Mouse (Mus musculus) C2C12 (cell line): ENCODE data around the gene Spen. TPM values are rescaled to one million over a fixed set of nuclear protein-coding genes. Genes with fewer than 3 reads are reported as not detected.

Source experiments
- H3K27me3 ChIP-seq: one replicate; pipeline ENCODE4 v1.6.1; 2011; ENCODE audit not compliant: control insufficient read depth, insufficient read depth, insufficient read length
- H3K36me3 ChIP-seq: one replicate; pipeline ENCODE4 v1.6.1; 2011; ENCODE audit not compliant: control insufficient read depth, insufficient read depth
- H3K4me3 ChIP-seq: one replicate; pipeline ENCODE4 v1.5.1; 2011; ENCODE audit warnings: mild to moderate bottlenecking, control low read depth; ENCODE audit not compliant: poor library complexity, insufficient read depth, severe bottlenecking
- H3K79me2 ChIP-seq: one replicate; pipeline ENCODE4 v1.6.1; 2011; ENCODE audit not compliant: control insufficient read depth, insufficient read depth
- H3K79me3 ChIP-seq: one replicate; pipeline ENCODE4 v1.6.1; 2011; ENCODE audit warnings: low read depth, control low read depth
- H3ac ChIP-seq: one replicate; pipeline ENCODE3; 2011; ENCODE audit warnings: low read depth; ENCODE audit not compliant: control insufficient read depth, insufficient read length
- CEBPB ChIP-seq: IDR thresholded peaks from one replicate; pipeline ENCODE4 v1.6.1; 2011; ENCODE audit warnings: low read depth, mild to moderate bottlenecking, control low read depth, moderate library complexity
- CTCF ChIP-seq: IDR thresholded peaks from one replicate; pipeline ENCODE4 v1.5.1; 2011; ENCODE audit not compliant: control insufficient read depth, insufficient read depth, insufficient read length
- FOSL1 ChIP-seq: IDR thresholded peaks from one replicate; pipeline ENCODE4 v1.8.0; 2011; ENCODE audit warnings: mild to moderate bottlenecking, low read length; ENCODE audit not compliant: poor library complexity, insufficient read depth, severe bottlenecking
- MAX ChIP-seq: IDR thresholded peaks from one replicate; pipeline ENCODE4 v1.6.1; 2011; ENCODE audit warnings: mild to moderate bottlenecking, control low read depth
- MYOD1 ChIP-seq: IDR thresholded peaks from one replicate; pipeline ENCODE4 v1.6.1; 2011; ENCODE audit warnings: low read depth; ENCODE audit not compliant: control insufficient read depth, insufficient read length
- MYOG ChIP-seq: IDR thresholded peaks from one replicate; pipeline ENCODE4 v1.6.1; 2011; ENCODE audit not compliant: control insufficient read depth, insufficient read length; ENCODE audit errors: extremely low read depth
- USF1 ChIP-seq: IDR thresholded peaks from one replicate; pipeline ENCODE4 v1.6.1; 2011; ENCODE audit warnings: low read depth, mild to moderate bottlenecking, control low read depth, moderate library complexity
- polyA plus RNA-seq: library from polyadenylated mRNA; unstranded; fragments of >200 nt; fragmentation: generic; extraction: Trizol; gene quantifications from one replicate; pipeline ENCODE4 v1.2.1, GENCODE M21; 2012; ENCODE audit warnings: missing spikeins

Spen gene
- polyA plus RNA-seq, 1 experiment: 12.1 TPM

DNA sequence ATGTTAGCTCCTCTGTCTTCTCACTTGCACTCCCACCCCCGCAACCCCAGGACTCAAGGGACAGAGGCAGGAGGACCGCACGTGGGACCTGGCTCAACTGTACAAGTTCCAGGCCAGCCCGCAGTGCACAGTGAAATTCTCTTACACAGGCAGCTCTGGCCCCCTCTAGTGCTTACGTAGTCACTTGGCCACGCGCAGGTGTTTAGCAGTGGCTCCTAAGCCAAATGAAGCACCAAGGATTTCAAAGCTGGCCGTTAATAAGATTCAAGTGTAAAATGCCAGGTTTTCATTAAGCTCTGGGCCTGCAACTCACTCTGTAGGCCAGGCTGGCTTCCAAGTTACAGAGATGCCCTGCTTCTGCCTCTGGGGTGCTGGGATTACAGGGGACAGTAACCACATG, 59.0 kb downstream of the Spen start:
- Histone ChIP-seq H3K27me3 (no peaks in the 10 kb centered on the region), H3K36me3 (peaks cover 82% of the 10 kb centered on the region), H3K79me2 (no peaks in the 10 kb centered on the region), H3K4me3 (no peak overlapping the region), H3ac (no peak overlapping the region), H3K79me3 (no peaks in the 10 kb centered on the region)
- no peak for TF ChIP-seq CTCF
- TF ChIP-seq USF1: no peak
- no peak for TF ChIP-seq MYOD1
- TF ChIP-seq MAX: no peak
- no peak for TF ChIP-seq MYOG
- no peak for TF ChIP-seq FOSL1
- no peak for TF ChIP-seq CEBPB

DNA sequence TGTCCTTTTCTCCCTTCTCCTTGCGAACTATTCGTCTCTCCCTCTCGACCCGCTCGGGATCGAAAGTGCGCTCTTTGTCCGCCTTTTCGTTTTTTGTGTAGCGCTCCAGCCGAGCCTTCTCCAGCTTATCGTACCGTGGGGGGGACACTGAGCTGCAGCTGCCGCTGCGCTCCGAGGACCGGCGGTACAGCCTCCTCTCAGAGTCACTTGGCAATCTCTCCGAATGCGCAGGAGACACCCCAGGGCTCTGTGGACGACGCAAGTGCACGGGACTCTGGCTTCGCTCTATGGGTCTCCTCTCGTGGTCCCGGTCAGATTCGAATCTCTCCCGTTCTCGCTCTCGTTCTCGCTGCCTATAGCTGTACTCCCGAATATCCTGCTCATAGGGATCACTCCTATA, 59.6 kb downstream of the Spen start:
- H3K27me3 ChIP-seq: no peaks in the 10 kb centered on the region
- TF ChIP-seq USF1 (no peak), CTCF (no peak), MAX (no peak), FOSL1 (no peak), CEBPB (no peak), MYOG (no peak), MYOD1 (no peak)
- H3K79me2 ChIP-seq: no peaks in the 10 kb centered on the region
- no peak overlapping the region for H3K4me3 ChIP-seq
- no peak overlapping the region for H3ac ChIP-seq
- no peaks in the 10 kb centered on the region for H3K79me3 ChIP-seq
- H3K36me3 ChIP-seq: peaks cover 88% of the 10 kb centered on the region

- Histone ChIP-seq H3K79me2 (no peaks in the 10 kb centered on the region), H3ac (no peak overlapping the region), H3K27me3 (no peaks in the 10 kb centered on the region), H3K36me3 (peaks cover 90% of the 10 kb centered on the region), H3K79me3 (no peaks in the 10 kb centered on the region), H3K4me3 (no peak overlapping the region)
- TF ChIP-seq CTCF: no peak
- TF ChIP-seq MYOG: no peak
- TF ChIP-seq USF1: no peak
- TF ChIP-seq MYOD1: no peak
- no peak for TF ChIP-seq CEBPB
- no peak for TF ChIP-seq MAX
- TF ChIP-seq FOSL1: no peak
These were observed 60.2 kb downstream of the Spen start for GRCm38 (mm10) chr4:141478225-141478624.

- no peak overlapping the region for H3K4me3 ChIP-seq
- no peak for TF ChIP-seq USF1
- no peaks in the 10 kb centered on the region for H3K27me3 ChIP-seq
- peaks cover 86% of the 10 kb centered on the region for H3K36me3 ChIP-seq
- no peaks in the 10 kb centered on the region for H3K79me2 ChIP-seq
- H3ac ChIP-seq: no peak overlapping the region
- no peaks in the 10 kb centered on the region for H3K79me3 ChIP-seq
These were observed 60.7 kb downstream of the Spen start for GRCm38 (mm10) chr4:141477681-141478102.

DNA sequence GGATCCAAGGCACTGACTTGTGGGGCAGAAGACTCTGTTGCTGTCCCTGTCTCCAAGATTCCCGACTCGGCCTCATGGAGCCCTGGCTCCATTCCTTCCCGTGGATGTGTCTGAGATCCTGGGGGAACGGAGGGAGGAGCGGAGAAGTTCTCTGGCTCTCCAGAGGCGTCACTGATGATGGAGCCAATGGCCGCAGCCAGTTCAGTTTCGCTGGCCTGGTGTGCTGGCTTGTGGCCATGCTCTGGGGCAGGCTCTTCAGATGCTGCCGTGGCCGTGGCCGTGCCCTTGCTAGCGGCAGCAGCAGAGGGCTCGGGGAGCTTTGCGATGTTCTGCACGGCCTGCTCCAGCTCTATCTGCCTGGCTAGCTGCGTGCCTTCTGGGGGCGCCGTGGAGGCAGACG, 64.0 kb downstream of the Spen start:
- H3K4me3 ChIP-seq: no peak overlapping the region
- no peak for TF ChIP-seq CTCF
- no peak for TF ChIP-seq USF1
- no peak for TF ChIP-seq FOSL1
- TF ChIP-seq MYOG: no peak
- TF ChIP-seq MYOD1: no peak
- no peak for TF ChIP-seq CEBPB
- TF ChIP-seq MAX: no peak
- no peak overlapping the region for H3ac ChIP-seq
- no peaks in the 10 kb centered on the region for H3K79me2 ChIP-seq
- H3K27me3 ChIP-seq: no peaks in the 10 kb centered on the region
- H3K36me3 ChIP-seq: peaks cover 68% of the 10 kb centered on the region
- H3K79me3 ChIP-seq: no peaks in the 10 kb centered on the region

GRCm38 (mm10) chr4:141472641-141473321, 65.6 kb downstream of the Spen start:
- H3K27me3 ChIP-seq: no peaks in the 10 kb centered on the region
- H3ac ChIP-seq: no peak overlapping the region
- no peaks in the 10 kb centered on the region for H3K79me2 ChIP-seq
- no peak overlapping the region for H3K4me3 ChIP-seq
- H3K79me3 ChIP-seq: no peaks in the 10 kb centered on the region
- TF ChIP-seq MYOG (no peak), MYOD1 (no peak), FOSL1 (no peak), USF1 (no peak), CEBPB (no peak)
- peaks cover 53% of the 10 kb centered on the region for H3K36me3 ChIP-seq
